8 mouse cellular contexts compared by ENCODE assay signal in the genomic region with DNA sequence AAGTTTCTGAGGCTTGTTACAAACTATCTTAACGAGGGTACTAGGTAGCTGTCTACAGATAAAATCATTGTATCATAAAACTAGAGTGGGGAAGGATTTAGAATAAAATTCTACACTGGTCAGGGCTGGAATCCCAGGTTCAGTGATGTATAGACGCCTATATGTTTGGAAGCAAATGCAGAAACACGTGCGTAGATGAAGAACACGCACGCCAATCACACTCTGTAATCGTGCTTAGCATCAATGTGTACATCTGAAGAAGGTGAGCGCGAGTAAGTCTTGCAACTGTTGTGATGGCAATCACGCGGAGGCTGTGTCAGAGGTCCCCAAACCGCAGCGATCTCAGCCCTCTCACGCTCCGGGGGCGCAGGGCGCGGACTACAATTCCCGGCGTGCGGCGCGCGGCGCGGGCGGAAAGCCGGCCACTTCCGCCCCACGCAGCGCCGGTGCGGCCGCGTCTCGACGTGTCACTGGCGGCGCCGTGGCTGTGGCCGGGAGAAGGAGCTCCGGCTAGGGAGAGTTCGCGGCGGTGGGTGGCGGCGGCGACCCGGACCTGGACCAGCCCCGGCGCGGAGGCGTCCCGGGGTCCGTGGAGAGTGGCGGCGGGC. TPM values are rescaled to one million over a fixed set of nuclear protein-coding genes. Genes with fewer than 3 reads are reported as not detected.
DNase-seq lines count a peak whose midpoint lies in the region; ATAC-seq lines count a peak whose summit lies in the region.

A gene (plus strand): TSS at position 536 of the 608 bp plus-strand sequence.

- peak within 1 kb of the TSS; percentile 96 for H3K9ac ChIP-seq in heart, embryonic 14.5 days (ENCODE audit: low read length)
- peak within 1 kb of the TSS; percentile 99 for H3K9ac ChIP-seq in liver, embryonic 13.5 days
- peak within 1 kb of the TSS; percentile 99 for H3K9ac ChIP-seq in stomach, embryonic 16.5 days (ENCODE audit: low read length)

- ATAC-seq in erythroid progenitor cell, adult 5-6 weeks (replicated peaks; ENCODE audit: low FRiP score, poor library complexity, severe bottlenecking) = peak; percentile 80
- peak; percentile 89 for ATAC-seq in heart, embryonic 14.5 days (ENCODE audit: insufficient number of reproducible peaks, insufficient read depth, low FRiP score, low read depth)
- peak; percentile 83 for ATAC-seq in liver, embryonic 13.5 days (ENCODE audit: low read depth)
- peak; percentile 89 for ATAC-seq in stomach, embryonic 16.5 days (ENCODE audit: insufficient read depth, low FRiP score)

- no peaks in the 10 kb centered on the region for H3K9me3 ChIP-seq in heart, embryonic 14.5 days (ENCODE audit: control insufficient read depth, low read length)
- H3K9me3 ChIP-seq in liver, embryonic 13.5 days (replicated peaks) = no peaks in the 10 kb centered on the region
- H3K9me3 ChIP-seq in stomach, embryonic 16.5 days (replicated peaks; ENCODE audit: control insufficient read depth, low read length) = no peaks in the 10 kb centered on the region

- DNase-seq in CD4-positive helper T cell, adult 2 months (ENCODE audit: low read depth, low spot score) = peak; percentile 89
- peak; percentile 28 for DNase-seq in brain, embryonic 18.5 days (ENCODE audit: low read depth, low spot score)
- peak; percentile 89 for DNase-seq in kidney, postnatal 14 days
- DNase-seq in liver, embryonic 13.5 days = peak; percentile 76
- peak; percentile 78 for DNase-seq in neural tube, embryonic 10.5 days (ENCODE audit: extremely low spot score, low spot score)

- H3K27ac ChIP-seq in heart, embryonic 14.5 days (replicated peaks in 1 of 2; ENCODE audit: control insufficient read depth in 1 of 2, insufficient read depth in 1 of 2, low read depth in 2 of 2, low read length in 2 of 2) = peak within 1 kb of the TSS; percentile 53 to 75
- H3K27ac ChIP-seq in liver, embryonic 13.5 days = peak within 1 kb of the TSS; percentile 92
- H3K27ac ChIP-seq in stomach, embryonic 16.5 days (ENCODE audit: low read length) = peak within 1 kb of the TSS; percentile 87

- no peaks in the 10 kb centered on the region for H3K27me3 ChIP-seq in heart, embryonic 14.5 days (ENCODE audit: control insufficient read depth, insufficient read depth, low read length)
- no peaks in the 10 kb centered on the region for H3K27me3 ChIP-seq in liver, embryonic 13.5 days
- no peaks in the 10 kb centered on the region for H3K27me3 ChIP-seq in stomach, embryonic 16.5 days (ENCODE audit: control insufficient read depth, insufficient read depth, low read length)

- peaks cover 20% of the 10 kb centered on the region for H3K36me3 ChIP-seq in heart, embryonic 14.5 days (ENCODE audit: control insufficient read depth, insufficient read depth, low read length)
- peaks cover 22% of the 10 kb centered on the region for H3K36me3 ChIP-seq in liver, embryonic 13.5 days
- H3K36me3 ChIP-seq in stomach, embryonic 16.5 days (ENCODE audit: control insufficient read depth, insufficient read depth, low read length) = 0 out of 2 replicates have a peak, but pooled peaks cover 3% of the 10 kb centered on the region

- WGBS in heart, embryonic 14.5 days = under 1% methylated on average over 56 of the region's 57 CpGs
- under 1% methylated on average over 55 of the region's 57 CpGs for WGBS in liver, embryonic 13.5 days (ENCODE audit: insufficient replicate concordance)
- WGBS in stomach, embryonic 16.5 days = under 1% methylated on average over 57 of the region's 57 CpGs

- peak within 1 kb of the TSS; percentile 82 to 89 for H3K4me3 ChIP-seq in heart, embryonic 14.5 days (ENCODE audit: control insufficient read depth in 1 of 2, insufficient read depth in 1 of 2, low read depth in 1 of 2, low read length in 2 of 2)
- peak within 1 kb of the TSS; percentile 99 for H3K4me3 ChIP-seq in liver, embryonic 13.5 days (replicated peaks)
- H3K4me3 ChIP-seq in stomach, embryonic 16.5 days (replicated peaks; ENCODE audit: low read length) = peak within 1 kb of the TSS; percentile 98

- H3K4me2 ChIP-seq in heart, embryonic 14.5 days (ENCODE audit: low read length) = peak within 1 kb of the TSS; percentile 83
- H3K4me2 ChIP-seq in liver, embryonic 13.5 days = peak within 1 kb of the TSS; percentile 76
- peak within 1 kb of the TSS; percentile 72 for H3K4me2 ChIP-seq in stomach, embryonic 16.5 days (ENCODE audit: low read depth, low read length)

- peaks cover 6 to 39% of the 10 kb centered on the region in 2 experiments for H3K4me1 ChIP-seq in heart, embryonic 14.5 days (ENCODE audit: control insufficient read depth in 2 of 2, insufficient read depth in 2 of 2, low read length in 2 of 2)
- peaks cover 55% of the 10 kb centered on the region for H3K4me1 ChIP-seq in liver, embryonic 13.5 days (replicated peaks)
- H3K4me1 ChIP-seq in stomach, embryonic 16.5 days (ENCODE audit: control insufficient read depth, insufficient read depth, low read length) = peaks cover 20% of the 10 kb centered on the region

RNA-seq across cellular contexts. Expression of the gene that starts here (rescaled TPM):
- 34.6 and 36.9 TPM in 2 replicates for total RNA-seq in erythroid progenitor cell, adult 5-6 weeks (2015; ENCODE audit: low replicate concordance)
- 32.9 and 46.5 TPM in 2 replicates for total RNA-seq in erythroid progenitor cell, adult 5-6 weeks (2017; ENCODE audit: low replicate concordance)
- polyA plus RNA-seq in heart, embryonic 14.5 days (2014; fragmentation: Nextera tagmentation; extraction: Ambion mirVana) = 47.3 and 48.7 TPM in 2 replicates
- polyA plus RNA-seq in liver, embryonic 13.5 days (2015; fragmentation: Nextera tagmentation; extraction: Ambion mirVana) = 57.4 and 71.8 TPM in 2 replicates
- polyA plus RNA-seq in stomach, embryonic 16.5 days (2015; fragmentation: Nextera tagmentation; extraction: Ambion mirVana) = 82.4 and 85.6 TPM in 2 replicates

Comparison
In these comparisons a context has a peak if more than half of its experiments do, and no peak if none do; other contexts are left out.
1. Peak in every context shown above with its lines: DNase-seq, ATAC-seq, H3K4me3 ChIP-seq and H3K27ac ChIP-seq.
2. DNase-seq: peak in every context shown above with its lines; median percentile 89 in CD4-positive helper T cell, adult 2 months; 89 in kidney, postnatal 14 days; 78 in neural tube, embryonic 10.5 days; 76 in liver, embryonic 13.5 days; 28 in brain, embryonic 18.5 days.